Mouse (Mus musculus) limb, embryonic 12.5 days (tissue): ENCODE measurements around the gene Fgfr2. TPM values are rescaled to one million over a fixed set of nuclear protein-coding genes. Genes with fewer than 3 reads are reported as not detected.
A peak's percentile ranks its signal among the peaks of the same experiment; 100 is the strongest.

ENCODE experiments used
- ATAC-seq: fragments of 200-750 bp; cut with Nextera tagmentation; 2 replicates; pipeline ENCODE4 v1.8.0; 2017; ENCODE audit warnings: low read depth, moderate TSS enrichment; ENCODE audit not compliant: insufficient number of reproducible peaks, insufficient read depth, low FRiP score, low TSS enrichment
- H3K27ac ChIP-seq: fragments of 300-500 bp; sonication (generic); 2 replicates; pipeline ENCODE4 v1.5.1; 2016; ENCODE audit warnings: mild to moderate bottlenecking, moderate library complexity
- H3K27me3 ChIP-seq: fragments of 300-500 bp; sonication (generic); 2 replicates; pipeline ENCODE4 v1.6.1; 2016; ENCODE audit warnings: mild to moderate bottlenecking, moderate library complexity
- H3K36me3 ChIP-seq: fragments of 300-500 bp; sonication (generic); 2 replicates; pipeline ENCODE4 v1.6.1; 2016; ENCODE audit warnings: mild to moderate bottlenecking, moderate library complexity
- H3K4me1 ChIP-seq: fragments of 300-500 bp; sonication (generic); replicated peaks from 2 replicates; pipeline ENCODE4 v1.6.1; 2016
- H3K4me2 ChIP-seq: fragments of 300-500 bp; sonication (generic); 2 replicates; pipeline ENCODE4 v1.6.1; 2016; ENCODE audit warnings: mild to moderate bottlenecking, moderate library complexity
- H3K4me3 ChIP-seq: fragments of 300-500 bp; sonication (generic); replicated peaks from 2 replicates; pipeline ENCODE4 v1.5.1; 2016; ENCODE audit warnings: mild to moderate bottlenecking
- H3K9ac ChIP-seq: fragments of 300-500 bp; sonication (generic); replicated peaks from 2 replicates; pipeline ENCODE4 v1.6.1; 2016; ENCODE audit warnings: mild to moderate bottlenecking, moderate library complexity
- H3K9me3 ChIP-seq: fragments of 300-500 bp; sonication (generic); 2 replicates; pipeline ENCODE4 v1.6.1; 2016; ENCODE audit warnings: mild to moderate bottlenecking, moderate library complexity
- WGBS: fragments of 180-500 bp; shearing (Covaris S2); methylation state at CpG from one replicate; pipeline ENCODE4 v1.1.7; 2016; 5-methylcytosine and 5-hydroxymethylcytosine counted together
- polyA plus RNA-seq: library from polyadenylated mRNA; unstranded; fragments of >200 nt; fragmentation: Nextera tagmentation; extraction: Ambion mirVana; gene quantifications from 2 replicates; pipeline ENCODE4 v1.2.1, GENCODE M21; 2016

The Fgfr2 gene
- polyA plus RNA-seq, 1 experiment from 2014 or later, result 112 TPM

GRCm38 (mm10) chr7:132244637-132245036 is 878.5 kb downstream of the Fgfr2 start:
- no peak for ATAC-seq
- H3K9me3 ChIP-seq, result no peaks in the 10 kb centered on the region
- H3K4me3 ChIP-seq, result no peak overlapping the region
- H3K4me2 ChIP-seq, result no peak overlapping the region
- H3K9ac ChIP-seq, result no peak overlapping the region
- no peak overlapping the region for H3K27ac ChIP-seq
- 93% methylated on average over 14 of the region's 14 CpGs for WGBS
- peaks cover 35% of the 10 kb centered on the region for H3K4me1 ChIP-seq
- no peaks in the 10 kb centered on the region for H3K27me3 ChIP-seq
- H3K36me3 ChIP-seq, result peaks cover 57% of the 10 kb centered on the region

- peaks cover 21% of the 10 kb centered on the region for H3K4me1 ChIP-seq
- WGBS, result 87% methylated on average over 5 of the region's 5 CpGs
- no peak overlapping the region for H3K27ac ChIP-seq
- no peak overlapping the region for H3K4me3 ChIP-seq
- ATAC-seq, result no peak
- H3K36me3 ChIP-seq, result peaks cover 67% of the 10 kb centered on the region
- H3K27me3 ChIP-seq, result no peaks in the 10 kb centered on the region
- H3K4me2 ChIP-seq, result no peak overlapping the region
- no peaks in the 10 kb centered on the region for H3K9me3 ChIP-seq
- H3K9ac ChIP-seq, result no peak overlapping the region
Observed at GRCm38 (mm10) chr7:132243225-132243624, 879.9 kb downstream of the Fgfr2 start.

GRCm38 (mm10) chr7:132242617-132243141 is 880.5 kb downstream of the Fgfr2 start:
- WGBS, result 45% methylated on average over 4 of the region's 4 CpGs
- no peak overlapping the region for H3K27ac ChIP-seq
- peaks cover 72% of the 10 kb centered on the region for H3K36me3 ChIP-seq
- no peaks in the 10 kb centered on the region for H3K27me3 ChIP-seq
- H3K9me3 ChIP-seq, result no peaks in the 10 kb centered on the region
- H3K9ac ChIP-seq, result no peak overlapping the region
- no peak overlapping the region for H3K4me2 ChIP-seq
- H3K4me3 ChIP-seq, result no peak overlapping the region
- peaks cover 16% of the 10 kb centered on the region for H3K4me1 ChIP-seq
- no peak for ATAC-seq

DNA sequence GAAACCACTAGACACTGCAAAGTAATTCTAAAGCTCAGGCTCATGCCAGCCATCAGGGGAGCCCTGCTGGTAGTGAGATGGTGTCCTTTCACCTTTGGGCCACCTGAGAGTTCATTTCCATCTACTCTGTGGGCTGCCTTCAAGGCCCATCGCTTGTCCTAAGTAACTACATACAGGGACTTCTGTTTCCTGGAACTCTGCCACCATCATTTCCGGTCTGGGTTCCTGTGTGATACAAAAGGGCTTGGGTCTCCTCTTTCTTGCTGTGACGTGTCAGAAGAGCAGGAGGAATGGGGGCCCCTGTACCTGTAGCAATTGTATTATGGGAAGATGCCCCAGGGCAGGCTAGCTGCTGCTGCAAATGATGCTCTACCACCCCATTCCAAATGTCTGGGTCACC is 884.2 kb downstream of the Fgfr2 start:
- H3K36me3 ChIP-seq, result peaks cover 66% of the 10 kb centered on the region
- no peaks in the 10 kb centered on the region; the same call in 1 of the 2 replicates for H3K4me1 ChIP-seq
- H3K9me3 ChIP-seq, result no peaks in the 10 kb centered on the region
- H3K9ac ChIP-seq, result no peak overlapping the region
- H3K4me3 ChIP-seq, result no peak overlapping the region
- no peak overlapping the region for H3K4me2 ChIP-seq
- ATAC-seq, result no peak
- WGBS, result 90% methylated on average over 3 of the region's 3 CpGs
- no peak overlapping the region for H3K27ac ChIP-seq
- no peaks in the 10 kb centered on the region for H3K27me3 ChIP-seq

- Histone ChIP-seq H3K9ac (no peak overlapping the region), H3K4me2 (no peak overlapping the region), H3K9me3 (no peaks in the 10 kb centered on the region), H3K36me3 (peaks cover 51% of the 10 kb centered on the region), H3K27ac (no peak overlapping the region), H3K4me1 (peaks cover 3% of the 10 kb centered on the region; the same call in 1 of the 2 replicates), H3K4me3 (no peak overlapping the region), H3K27me3 (no peaks in the 10 kb centered on the region)
- 80% methylated on average over 4 of the region's 4 CpGs for WGBS
- no peak for ATAC-seq
Observed at GRCm38 (mm10) chr7:132237191-132237590, 886.0 kb downstream of the Fgfr2 start.

GRCm38 (mm10) chr7:132236789-132237188 is 886.4 kb downstream of the Fgfr2 start:
- no peak for ATAC-seq

DNA sequence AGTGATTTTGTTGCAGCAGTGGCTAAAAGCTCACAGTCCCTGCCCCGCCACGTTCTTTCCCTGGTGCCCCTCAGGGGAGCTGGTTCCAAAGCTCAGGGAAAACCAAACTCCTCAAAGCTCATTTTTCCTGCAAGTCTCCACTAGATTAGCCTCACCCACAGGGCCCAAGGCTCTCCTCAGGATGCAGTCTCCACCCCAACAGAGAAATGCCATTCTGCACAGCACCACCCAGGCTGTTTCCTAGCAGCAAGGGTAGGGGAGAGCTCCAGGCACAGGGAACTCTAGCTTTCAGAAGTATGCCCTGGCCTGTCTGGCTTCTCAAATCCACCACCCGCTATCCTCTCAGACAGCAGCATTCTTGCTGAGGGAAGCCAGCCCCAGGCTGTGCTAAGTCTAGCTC is 888.9 kb downstream of the Fgfr2 start:
- H3K9me3 ChIP-seq, result no peaks in the 10 kb centered on the region
- ATAC-seq, result no peak
- no peak overlapping the region for H3K4me3 ChIP-seq
- WGBS, result 71% methylated on average over 3 of the region's 3 CpGs
- no peaks in the 10 kb centered on the region for H3K27me3 ChIP-seq
- H3K9ac ChIP-seq, result no peak overlapping the region
- H3K36me3 ChIP-seq, result peaks cover 26% of the 10 kb centered on the region
- no peak overlapping the region for H3K4me2 ChIP-seq
- 0 out of 2 replicates have a peak overlapping the region, but pooled peaks have one; percentile 4 for H3K27ac ChIP-seq
- peaks cover 3% of the 10 kb centered on the region; the same call in 1 of the 2 replicates for H3K4me1 ChIP-seq

More at GRCm38 (mm10) chr7:132236789-132237188, 886.4 kb downstream of the Fgfr2 start:
- H3K27ac ChIP-seq, result no peak overlapping the region
- no peaks in the 10 kb centered on the region for H3K9me3 ChIP-seq
- H3K27me3 ChIP-seq, result no peaks in the 10 kb centered on the region
- H3K4me2 ChIP-seq, result no peak overlapping the region
- WGBS, result 75% methylated on average over 8 of the region's 8 CpGs
- H3K4me1 ChIP-seq, result peaks cover 3% of the 10 kb centered on the region; the same call in 1 of the 2 replicates
- H3K36me3 ChIP-seq, result peaks cover 47% of the 10 kb centered on the region
- no peak overlapping the region for H3K9ac ChIP-seq
- no peak overlapping the region for H3K4me3 ChIP-seq

DNA sequence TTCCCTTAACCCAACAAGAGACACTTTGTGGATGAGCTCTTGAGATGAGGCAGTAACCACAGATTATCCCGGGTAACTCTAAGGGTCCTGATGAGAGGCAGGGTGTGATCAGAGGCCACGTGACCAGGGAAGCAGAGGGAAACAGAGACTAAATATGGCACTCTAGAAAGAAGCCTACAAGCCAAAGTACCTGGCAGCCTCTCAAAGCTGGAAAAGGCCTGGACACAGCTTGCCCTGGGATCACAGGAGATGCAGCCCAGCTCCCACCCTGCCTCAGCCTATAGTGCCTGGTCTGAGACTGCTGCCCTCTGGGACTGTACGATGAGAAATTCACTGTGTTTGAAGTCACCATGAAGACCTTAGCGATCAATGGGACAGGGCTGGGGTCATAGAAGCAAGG is 889.4 kb downstream of the Fgfr2 start:
- H3K9ac ChIP-seq, result no peak overlapping the region
- WGBS, result 78% methylated on average over 4 of the region's 4 CpGs
- H3K9me3 ChIP-seq, result no peaks in the 10 kb centered on the region
- H3K27me3 ChIP-seq, result no peaks in the 10 kb centered on the region
- peaks cover 21% of the 10 kb centered on the region for H3K36me3 ChIP-seq
- ATAC-seq, result no peak
- no peak overlapping the region for H3K4me3 ChIP-seq
- H3K27ac ChIP-seq, result 0 out of 2 replicates have a peak overlapping the region, but pooled peaks have one; percentile 4
- peaks cover 3% of the 10 kb centered on the region; the same call in 1 of the 2 replicates for H3K4me1 ChIP-seq
- no peak overlapping the region for H3K4me2 ChIP-seq

GRCm38 (mm10) chr7:132232937-132233336 is 890.2 kb downstream of the Fgfr2 start:
- H3K36me3 ChIP-seq, result peaks cover 15% of the 10 kb centered on the region
- H3K27me3 ChIP-seq, result no peaks in the 10 kb centered on the region
- H3K9ac ChIP-seq, result no peak overlapping the region
- H3K4me2 ChIP-seq, result no peak overlapping the region
- H3K9me3 ChIP-seq, result no peaks in the 10 kb centered on the region
- no peak overlapping the region for H3K27ac ChIP-seq
- 58% methylated on average over 2 of the region's 2 CpGs for WGBS
- peaks cover 3% of the 10 kb centered on the region; the same call in 1 of the 2 replicates for H3K4me1 ChIP-seq
- no peak for ATAC-seq
- no peak overlapping the region for H3K4me3 ChIP-seq

- Histone ChIP-seq H3K4me1 (peaks cover 7% of the 10 kb centered on the region), H3K4me2 (no peak overlapping the region), H3K27me3 (no peaks in the 10 kb centered on the region), H3K4me3 (no peak overlapping the region), H3K36me3 (peaks cover 9% of the 10 kb centered on the region; the same call in 1 of the 2 replicates), H3K27ac (no peak overlapping the region), H3K9ac (no peak overlapping the region), H3K9me3 (no peaks in the 10 kb centered on the region)
- no peak for ATAC-seq
- 88% methylated on average over 3 of the region's 3 CpGs for WGBS
Observed at GRCm38 (mm10) chr7:132231476-132231875, 891.7 kb downstream of the Fgfr2 start.

DNA sequence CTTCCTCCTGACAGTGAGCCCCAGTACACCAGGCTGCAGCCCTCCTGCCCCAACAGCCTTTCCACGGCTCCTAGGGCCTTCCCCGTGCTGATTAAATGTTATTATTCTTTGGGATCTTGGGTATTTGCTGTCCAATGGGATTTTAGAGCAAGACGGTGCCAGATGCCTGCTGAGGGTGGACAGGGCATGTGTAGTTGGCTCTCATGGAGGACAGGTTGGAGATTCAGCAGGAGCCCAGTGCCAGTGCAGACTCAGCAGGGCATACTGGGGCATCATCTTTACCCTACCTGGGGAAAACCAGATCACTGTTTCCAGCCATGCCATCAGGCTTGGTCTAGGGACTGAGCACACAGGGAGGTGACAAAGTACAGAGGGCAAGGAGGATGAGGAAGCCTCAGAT is 892.2 kb downstream of the Fgfr2 start:
- ATAC-seq, result no peak
- no peak overlapping the region for H3K27ac ChIP-seq

More for the DNA sequence above, 892.2 kb downstream of the Fgfr2 start:
- H3K36me3 ChIP-seq, result peaks cover 8% of the 10 kb centered on the region; the same call in 1 of the 2 replicates
- H3K27me3 ChIP-seq, result peaks cover 3% of the 10 kb centered on the region; the same call in 1 of the 2 replicates
- WGBS, result 82% methylated on average over 3 of the region's 3 CpGs
- no peaks in the 10 kb centered on the region for H3K9me3 ChIP-seq
- H3K4me2 ChIP-seq, result no peak overlapping the region
- H3K4me1 ChIP-seq, result peaks cover 7% of the 10 kb centered on the region
- H3K4me3 ChIP-seq, result no peak overlapping the region
- H3K9ac ChIP-seq, result no peak overlapping the region
